Mouse (Mus musculus) layer of hippocampus, adult 9-10 months (tissue): ENCODE measurements around the gene Tex13b.
"Not testable (repeated sequence)": the region's sequence is repeated elsewhere in the genome, so short reads cannot be mapped to it uniquely, and the experiment has no call there.

Source experiments
- DNase-seq: peaks from one replicate; pipeline ENCODE4 v3.0.0; 2022; ENCODE audit warnings: low spot score

Gene Tex13b

DNA sequence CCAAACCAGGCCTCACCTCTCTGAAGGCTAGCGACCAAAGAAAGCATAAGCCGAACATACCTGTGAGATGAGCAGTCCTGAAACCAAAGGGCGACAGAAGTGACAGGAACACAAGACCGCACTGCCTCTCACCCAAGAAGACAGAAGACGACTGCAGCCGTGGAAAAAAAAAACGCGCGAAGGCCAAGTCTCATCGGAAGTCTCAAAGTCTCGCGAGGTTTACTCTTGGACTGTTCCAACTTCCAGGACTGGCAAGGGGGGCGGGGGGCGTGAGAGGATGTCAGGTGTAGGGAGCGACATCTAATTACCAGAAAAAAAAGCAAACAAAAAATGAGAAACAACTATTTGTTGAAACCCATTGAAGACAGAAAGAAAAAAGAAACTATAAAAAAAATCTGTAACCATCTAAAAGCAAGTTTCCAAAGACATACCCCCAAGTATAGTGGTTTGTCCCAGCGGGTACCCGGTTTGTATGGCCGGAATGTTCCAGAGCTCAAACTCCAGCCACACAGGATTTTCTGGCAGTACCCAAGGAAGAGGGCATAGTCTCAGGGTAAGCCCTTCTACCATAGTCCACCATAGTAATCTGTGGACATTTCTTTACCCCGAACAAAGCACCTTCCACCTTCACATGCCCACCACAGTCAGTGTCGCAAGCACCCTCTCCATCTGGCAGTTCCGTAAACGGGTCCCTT, at the start of gene Tex13b:
Tex13b (minus strand) TSS at position 122 of the 695 bp plus-strand sequence.
- DNase-seq, result no peak

DNA sequence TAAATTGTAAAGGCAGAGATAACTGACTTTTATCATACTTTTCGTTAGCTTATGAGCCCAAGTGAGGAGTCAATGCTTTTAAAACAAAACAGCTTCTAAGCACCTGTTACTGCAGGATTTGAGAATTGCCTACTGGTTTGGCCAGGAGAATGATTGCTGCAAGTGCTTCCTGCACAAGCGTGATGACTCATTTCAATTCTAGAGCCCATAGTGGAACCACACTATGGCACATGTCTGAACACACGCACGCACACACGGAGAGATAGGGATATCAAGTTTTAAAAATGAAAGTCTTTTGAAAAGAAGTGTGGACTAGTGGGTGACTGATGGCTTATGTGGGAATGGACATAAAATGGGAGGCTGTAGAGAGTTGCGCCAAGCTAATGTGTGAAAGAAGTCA, 49.5 kb upstream of the Tex13b start:
- DNase-seq, result no peak

DNA sequence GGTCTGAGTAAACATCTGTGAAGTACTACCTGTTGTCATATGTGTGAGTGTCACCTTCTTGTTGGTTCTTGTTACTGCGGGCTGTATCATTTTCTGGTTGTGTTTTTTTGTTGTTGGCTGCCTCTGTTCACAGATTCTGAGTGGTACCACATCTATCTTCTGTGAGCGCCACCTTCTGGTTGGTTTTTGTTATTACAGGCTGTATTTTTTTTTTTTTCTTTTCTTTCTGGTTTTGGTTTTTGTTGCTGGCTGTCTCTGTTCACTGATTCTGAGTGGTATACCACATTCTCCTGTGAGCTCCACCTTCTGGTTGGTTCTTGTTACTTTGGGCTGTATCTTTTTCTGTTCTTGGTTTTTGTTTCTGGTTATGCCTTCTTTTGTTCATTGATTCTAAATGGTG, 44.2 kb upstream of the Tex13b start:
- DNase-seq, result no peak

DNA sequence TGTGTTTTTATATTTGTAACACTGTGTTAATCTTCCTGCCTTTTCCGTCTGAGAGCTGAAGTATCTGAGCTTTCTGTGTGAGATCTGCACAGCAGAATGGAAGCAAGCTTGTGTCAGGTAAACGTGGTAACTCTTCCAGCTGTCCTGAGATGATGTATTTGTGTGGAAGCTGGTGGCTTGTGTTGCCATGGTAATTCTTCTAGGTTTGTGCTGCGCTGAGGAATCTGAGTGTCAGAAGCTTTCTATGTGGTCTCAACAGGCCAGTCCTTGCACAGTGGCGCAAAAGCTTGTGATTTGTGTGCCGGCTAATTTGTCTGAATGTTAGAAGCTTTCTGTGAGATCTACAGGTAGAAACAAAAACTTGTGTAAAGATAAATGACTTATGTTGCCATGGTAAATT, 43.8 kb upstream of the Tex13b start:
- DNase-seq, result not testable (repeated sequence)

DNA sequence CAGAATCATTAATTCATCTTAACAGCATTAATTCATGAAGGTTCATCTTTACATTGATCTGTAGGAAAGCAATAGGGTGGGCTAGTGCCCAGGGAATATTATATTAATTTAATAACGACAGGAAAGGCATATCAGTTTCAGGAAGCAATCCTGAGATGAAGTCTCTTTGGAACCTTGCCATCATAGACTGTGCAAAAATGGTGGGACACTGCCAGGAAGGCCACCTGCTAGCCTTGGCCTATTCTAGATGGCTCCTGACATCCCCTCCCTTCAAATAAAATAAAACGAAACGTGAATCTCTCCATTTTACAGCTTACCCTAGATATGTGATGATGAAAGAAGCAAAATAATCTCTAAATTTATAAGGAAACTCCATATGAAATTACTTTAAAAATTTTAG, 41.3 kb upstream of the Tex13b start:
- DNase-seq, result no peak

DNA sequence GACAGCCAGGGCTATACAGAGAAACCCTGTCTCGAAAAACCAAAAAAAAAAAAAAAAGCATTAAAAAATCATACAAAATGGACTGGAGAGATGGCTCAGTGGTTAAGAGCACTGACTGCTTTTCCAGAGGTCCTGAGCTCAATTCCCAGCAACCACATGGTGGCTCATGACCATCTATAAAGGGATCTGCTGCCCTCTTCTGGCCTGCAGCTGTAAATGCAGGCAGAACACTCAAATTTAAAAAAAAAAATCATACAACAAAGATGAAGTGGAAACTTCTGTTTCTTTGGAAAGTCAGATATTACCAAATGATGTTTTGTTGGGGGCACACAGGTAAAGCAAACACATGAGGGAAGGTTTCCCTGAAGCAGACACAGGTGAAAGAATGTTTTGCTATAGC, 32.2 kb upstream of the Tex13b start:
- not testable (repeated sequence) for DNase-seq

DNA sequence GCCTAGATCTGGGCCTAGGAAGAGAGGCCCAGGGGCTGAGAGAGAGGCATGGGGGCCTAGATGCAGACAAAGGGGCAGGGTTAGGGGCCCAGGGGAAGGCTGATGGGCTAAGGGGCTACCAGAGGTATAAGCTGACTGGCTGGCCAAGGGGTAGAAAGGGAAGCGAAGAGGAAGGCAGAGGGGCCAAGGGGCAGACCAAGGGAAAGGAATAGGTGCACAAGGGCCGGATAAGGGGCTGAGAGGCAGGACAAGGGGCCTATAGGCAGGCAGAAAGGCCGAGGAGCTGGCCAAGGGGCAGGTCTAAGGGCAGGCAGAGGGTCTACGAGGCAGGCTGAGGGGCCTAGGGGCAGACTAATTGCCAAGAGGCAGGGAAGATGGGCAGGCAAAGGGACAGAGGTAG, 26.7 kb upstream of the Tex13b start:
- no peak for DNase-seq

DNA sequence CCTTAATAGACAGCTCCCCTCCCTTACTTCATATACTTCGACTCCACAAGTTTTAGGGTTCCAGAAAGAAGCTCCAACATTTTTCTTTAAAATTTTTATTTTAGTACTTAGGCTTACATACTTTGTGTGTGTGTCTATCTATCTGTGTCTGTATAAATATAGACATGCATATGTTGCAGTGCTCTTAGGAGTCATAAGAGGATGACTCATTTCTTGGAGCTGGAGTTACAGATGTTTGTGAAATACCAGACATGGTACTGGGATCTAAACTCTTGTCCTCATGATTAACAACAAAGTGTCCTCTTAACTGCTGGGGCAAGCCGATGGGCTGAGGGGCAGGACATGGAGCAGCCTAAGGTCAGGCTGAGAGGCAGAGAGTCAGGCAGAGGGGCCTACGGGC, 24.8 kb upstream of the Tex13b start:
- no peak for DNase-seq

DNA sequence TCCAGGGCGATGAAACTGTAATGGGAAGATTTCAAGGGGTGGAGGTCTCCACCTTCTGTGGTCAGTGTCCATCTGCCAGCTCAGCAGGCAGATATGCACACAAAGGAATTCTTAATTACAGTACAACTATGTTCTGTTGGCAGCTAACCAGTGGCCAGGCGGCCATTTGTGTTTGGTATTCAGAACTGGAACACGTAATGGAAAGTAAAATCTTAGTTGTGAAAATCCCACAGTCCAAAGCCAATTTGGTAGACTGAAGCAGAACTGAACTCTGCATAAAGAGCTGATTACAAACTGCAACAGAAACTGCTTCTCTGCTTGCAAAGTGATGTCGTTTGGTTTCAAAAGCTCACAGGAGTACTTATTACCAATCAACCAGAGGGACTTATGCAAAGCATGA, 18.5 kb upstream of the Tex13b start:
- DNase-seq, result no peak

DNA sequence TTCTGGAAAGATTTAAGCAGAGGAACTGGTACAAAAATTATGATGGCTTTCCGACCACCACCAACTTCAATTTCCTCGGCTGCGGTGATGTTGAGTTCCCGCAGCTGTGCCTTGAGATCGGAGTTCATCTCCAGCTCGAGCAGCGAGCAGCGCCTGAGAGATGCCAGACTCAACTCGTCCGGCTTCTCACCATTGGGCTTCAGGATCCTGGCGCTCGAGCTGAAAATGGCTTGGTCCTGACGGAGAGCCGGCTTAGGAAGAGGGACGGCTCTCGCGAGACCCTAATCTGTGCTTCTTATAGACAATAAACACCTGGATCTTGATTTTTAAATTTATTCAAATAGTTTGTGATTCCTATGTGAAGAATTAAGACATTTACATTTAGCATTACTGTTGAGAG, 9.1 kb upstream of the Tex13b start:
- DNase-seq, result no peak

DNA sequence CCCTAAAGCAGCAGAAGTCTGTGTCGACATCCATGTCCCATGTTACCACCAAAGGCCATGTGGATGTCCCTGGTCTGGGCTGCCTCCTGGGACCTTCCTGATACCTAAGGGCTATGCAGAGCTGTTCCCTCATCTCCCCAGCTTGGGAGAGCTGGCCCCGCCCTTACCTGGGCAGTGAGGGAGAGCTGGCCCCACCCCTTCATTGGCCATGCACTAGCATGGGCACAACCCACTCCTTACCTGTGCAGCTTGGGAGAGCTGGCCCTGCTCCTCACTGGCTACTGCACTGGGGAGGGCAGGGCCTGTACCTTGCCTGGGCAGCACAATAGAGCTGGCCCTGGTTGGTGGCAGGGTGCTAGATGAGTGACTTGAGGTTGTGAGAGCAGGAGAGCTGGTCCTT, 7.9 kb downstream of the Tex13b start:
- no peak for DNase-seq

DNA sequence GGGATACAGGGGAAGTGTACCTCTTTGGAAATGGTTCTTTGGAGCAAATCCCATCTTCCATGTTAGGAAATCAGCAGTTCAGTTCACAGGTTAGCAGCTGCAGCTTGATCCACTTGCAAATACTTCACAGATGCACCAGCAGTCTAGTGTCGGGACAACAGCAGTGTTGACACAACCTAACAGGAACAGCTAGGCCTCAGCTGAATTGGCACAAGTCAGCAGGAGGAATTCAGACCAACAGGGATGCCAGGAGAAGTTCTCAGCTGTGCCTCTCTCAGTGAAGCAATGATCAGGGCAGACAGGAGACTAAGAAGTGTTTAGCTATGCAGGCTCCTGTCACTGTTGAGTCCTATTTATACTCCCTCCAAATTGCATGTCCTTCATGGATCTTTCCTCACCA, 43.4 kb downstream of the Tex13b start:
- no peak for DNase-seq
